ENCODE assay signal across 15 mouse cellular contexts in genomic region chr17:85528105-85529004, GRCm38 (mm10).
"Had no signal": no experiment of that assay in that cellular context is flagged by ENCODE, and none has a peak within 500 bp of the region (broad histone marks: within the 10 kb centered on the region; RNA-seq: fewer than 3 reads in every experiment).

No protein-coding gene starts in this region.

- H3K4me1 ChIP-seq: kidney, embryonic 15.5 days; limb, embryonic 15.5 days; liver, embryonic 12.5 days; megakaryocyte, embryonic 14.5 days; neural tube, embryonic 12.5 days had no signal

- DNase-seq: kidney, adult 2 months; kidney, postnatal 14 days; lung, embryonic 14.5 days; lung, postnatal 10 days; lung, postnatal 4 days; right cerebral cortex, adult 18-20 months; right cerebral cortex, postnatal 25 days; thymus, adult 18-20 months; thymus, postnatal 14 days had no signal

- H3K27me3 ChIP-seq: megakaryocyte, embryonic 14.5 days; neural tube, embryonic 12.5 days had no signal

- H3K9me3 ChIP-seq: kidney, embryonic 15.5 days; limb, embryonic 15.5 days; liver, embryonic 12.5 days; neural tube, embryonic 12.5 days had no signal

- H3K36me3 ChIP-seq: kidney, embryonic 15.5 days; limb, embryonic 15.5 days; liver, embryonic 12.5 days; neural tube, embryonic 12.5 days had no signal

- H3K9ac ChIP-seq: kidney, embryonic 15.5 days; limb, embryonic 15.5 days; liver, embryonic 12.5 days; lung, embryonic 14.5 days; neural tube, embryonic 12.5 days had no signal

- H3K27ac ChIP-seq: kidney, embryonic 15.5 days; left cerebral cortex, adult 2 months; limb, embryonic 15.5 days; liver, embryonic 12.5 days; neural tube, embryonic 12.5 days had no signal

- H3K4me3 ChIP-seq: kidney, embryonic 15.5 days; left cerebral cortex, adult 2 months; limb, embryonic 15.5 days; liver, embryonic 12.5 days; megakaryocyte, embryonic 14.5 days; neural tube, embryonic 12.5 days had no signal

- H3K4me2 ChIP-seq: kidney, embryonic 15.5 days; limb, embryonic 15.5 days; liver, embryonic 12.5 days; lung, embryonic 14.5 days; neural tube, embryonic 12.5 days had no signal

- ATAC-seq: liver, embryonic 12.5 days had no signal
